In genomic region chr1:39936332-39936802, GRCm38 (mm10) we compare ENCODE assay signal across 8 mouse cellular contexts. TPM values are rescaled to one million over a fixed set of nuclear protein-coding genes. Genes with fewer than 3 reads are reported as not detected.
DNase-seq lines count a peak whose midpoint lies in the region; ATAC-seq and TF ChIP-seq lines count a peak whose summit lies in the region.

No protein-coding gene starts in this region.

- no peak overlapping the region for H3K9ac ChIP-seq in forebrain, embryonic 15.5 days (replicated peaks)
- peak overlapping the region; percentile 14; the same call in 1 of the 2 replicates for H3K9ac ChIP-seq in liver, postnatal 0 days (replicated peaks)
- 0 out of 2 replicates have a peak overlapping the region, but pooled peaks have one; percentile 12 for H3K9ac ChIP-seq in neural tube, embryonic 13.5 days

- peak; percentile 97 for DNase-seq in ES-CJ7 (ENCODE audit: low read depth, low spot score)
- peak; percentile 64 for DNase-seq in cerebellum, adult 11 months
- peak; percentile 75 for DNase-seq in heart, postnatal 25 days (ENCODE audit: low spot score)
- DNase-seq in layer of hippocampus, adult 11-12 months (ENCODE audit: low spot score): peak; percentile 91
- DNase-seq in liver, postnatal 0 days: peak; percentile 91
- peak; percentile 76 for DNase-seq in telencephalon, adult 2 months (ENCODE audit: low read depth, low spot score)

- intact Hi-C loops in heart, postnatal 25 days (cut with DNase I): loop anchor here (2.0 to 5.0 kb wide), 2 partner anchors 34 to 176 kb away; partner anchors contain the start of gene Map4k4

- peak overlapping the region; percentile 27; the same call in 1 of the 2 replicates for H3K27ac ChIP-seq in forebrain, embryonic 15.5 days (replicated peaks)
- H3K27ac ChIP-seq in liver, postnatal 0 days (ENCODE audit: low read depth): peak overlapping the region; percentile 67
- peak overlapping the region; percentile 59 for H3K27ac ChIP-seq in neural tube, embryonic 13.5 days (replicated peaks)

- peaks cover 96% of the 10 kb centered on the region for H3K4me1 ChIP-seq in forebrain, embryonic 15.5 days
- H3K4me1 ChIP-seq in liver, postnatal 0 days (ENCODE audit: insufficient read depth): peaks cover 35% of the 10 kb centered on the region
- peaks cover 98% of the 10 kb centered on the region for H3K4me1 ChIP-seq in neural tube, embryonic 13.5 days (replicated peaks)

- 2% methylated on average over 13 of the region's 13 CpGs for WGBS in forebrain, embryonic 15.5 days
- 0% methylated on average over 13 of the region's 13 CpGs for WGBS in liver, postnatal 0 days (ENCODE audit: insufficient replicate concordance)
- 2% methylated on average over 13 of the region's 13 CpGs for WGBS in neural tube, embryonic 13.5 days

- no peaks in the 10 kb centered on the region for H3K36me3 ChIP-seq in forebrain, embryonic 15.5 days
- H3K36me3 ChIP-seq in liver, postnatal 0 days (replicated peaks; ENCODE audit: insufficient read depth, low read length): no peaks in the 10 kb centered on the region
- 0 out of 2 replicates have a peak, but pooled peaks cover 5% of the 10 kb centered on the region for H3K36me3 ChIP-seq in neural tube, embryonic 13.5 days

- peak; percentile 52 for ATAC-seq in forebrain, embryonic 15.5 days (replicated peaks)
- peak; percentile 99 for ATAC-seq in liver, postnatal 0 days
- ATAC-seq in neural tube, embryonic 13.5 days (ENCODE audit: low read depth): peak; percentile 46; the same call in 1 of the 2 replicates

- no peaks in the 10 kb centered on the region for H3K27me3 ChIP-seq in forebrain, embryonic 15.5 days
- H3K27me3 ChIP-seq in liver, postnatal 0 days (ENCODE audit: insufficient read depth, low read length): no peaks in the 10 kb centered on the region
- H3K27me3 ChIP-seq in neural tube, embryonic 13.5 days: no peaks in the 10 kb centered on the region

- peak overlapping the region; percentile 34 for H3K4me2 ChIP-seq in forebrain, embryonic 15.5 days (replicated peaks)
- peak overlapping the region; percentile 79 for H3K4me2 ChIP-seq in liver, postnatal 0 days (ENCODE audit: low read depth, low read length)
- H3K4me2 ChIP-seq in neural tube, embryonic 13.5 days: peak overlapping the region; percentile 49

- TF ChIP-seq CTCF in liver, postnatal 0 days (IDR thresholded peaks at IDR 0.05; ENCODE audit: low read depth): peak; percentile 99

- TF ChIP-seq EP300 in liver, postnatal 0 days (IDR thresholded peaks at IDR 0.05; ENCODE audit: low read depth): no peak

- H3K4me3 ChIP-seq in forebrain, embryonic 15.5 days: peak overlapping the region; percentile 25
- peak overlapping the region; percentile 58 for H3K4me3 ChIP-seq in liver, postnatal 0 days (ENCODE audit: low read depth, low read length)
- peak overlapping the region; percentile 25 for H3K4me3 ChIP-seq in neural tube, embryonic 13.5 days

- no peaks in the 10 kb centered on the region for H3K9me3 ChIP-seq in forebrain, embryonic 15.5 days
- H3K9me3 ChIP-seq in liver, postnatal 0 days (ENCODE audit: low read length): no peaks in the 10 kb centered on the region
- no peaks in the 10 kb centered on the region for H3K9me3 ChIP-seq in neural tube, embryonic 13.5 days

RNA-seq across cellular contexts. Expression of gene Map4k4, which starts 35.7 kb away (rescaled TPM):
- polyA plus RNA-seq in forebrain, embryonic 15.5 days (2015; fragmentation: Nextera tagmentation; extraction: Ambion mirVana): 55.7 and 60.2 TPM in 2 replicates
- 100 to 1,000 TPM; 155 to 174 TPM for total RNA-seq in heart, postnatal 25 days (2021)
- polyA plus RNA-seq in liver, postnatal 0 days (2015; fragmentation: Nextera tagmentation; extraction: Ambion mirVana): 4.0 and 4.2 TPM in 2 replicates
- polyA plus RNA-seq in neural tube, embryonic 13.5 days (2015; fragmentation: Nextera tagmentation; extraction: Ambion mirVana): 49.0 and 56.3 TPM in 2 replicates

Comparison
In these comparisons a context has a peak if more than half of its experiments do, and no peak if none do; other contexts are left out.
1. Peak in every context shown above with its lines: DNase-seq, ATAC-seq, H3K4me3 ChIP-seq and H3K27ac ChIP-seq.
2. ATAC-seq: peak in every context shown above with its lines; median percentile 99 in liver, postnatal 0 days; 52 in forebrain, embryonic 15.5 days; 46 in neural tube, embryonic 13.5 days.